Mouse (Mus musculus) adrenal gland, adult 2 months (tissue): Measurements from ENCODE around the gene Gabarapl1. TPM values are rescaled to one million over a fixed set of nuclear protein-coding genes. Genes with fewer than 3 reads are reported as not detected.
A peak's percentile ranks its signal among the peaks of the same experiment; 100 is the strongest.
"Not testable (repeated sequence)": the region's sequence is repeated elsewhere in the genome, so short reads cannot be mapped to it uniquely, and the experiment has no call there.

Experiments
- DNase-seq: peaks from one replicate; pipeline ENCODE4 v3.0.0; 2021
- long read RNA-seq: library from polyadenylated mRNA; stranded (forward); transcript quantifications from one replicate; pipeline ENCODE4 v2.0.0, GENCODE M21; 2021
- polyA plus RNA-seq: library from polyadenylated mRNA; depleted of rRNA; stranded (reverse); fragments of >200 nt; gene quantifications from 2 replicates; pipeline ENCODE4 v1.2.3, GENCODE M21; 2012; rRNA removed
- total RNA-seq, 2 experiments: library from RNA; stranded (reverse); gene quantifications; 2 replicates each; pipeline ENCODE4 v1.2.3; 2021

The Gabarapl1 gene
- total RNA-seq (100 to 1,000 TPM; 258 to 360 TPM), polyA plus RNA-seq (86.4 and 101 TPM in 2 replicates)
- long read RNA-seq, transcript Gabarapl1-201 (4 exons, 1,820 nt), result major isoform, 354 of 704 reads
- long read RNA-seq, partial matches to known transcripts, result 4 of 704 reads
- long read RNA-seq, other reads (novel, unspliced or antisense), result 346 of 704 reads

DNA sequence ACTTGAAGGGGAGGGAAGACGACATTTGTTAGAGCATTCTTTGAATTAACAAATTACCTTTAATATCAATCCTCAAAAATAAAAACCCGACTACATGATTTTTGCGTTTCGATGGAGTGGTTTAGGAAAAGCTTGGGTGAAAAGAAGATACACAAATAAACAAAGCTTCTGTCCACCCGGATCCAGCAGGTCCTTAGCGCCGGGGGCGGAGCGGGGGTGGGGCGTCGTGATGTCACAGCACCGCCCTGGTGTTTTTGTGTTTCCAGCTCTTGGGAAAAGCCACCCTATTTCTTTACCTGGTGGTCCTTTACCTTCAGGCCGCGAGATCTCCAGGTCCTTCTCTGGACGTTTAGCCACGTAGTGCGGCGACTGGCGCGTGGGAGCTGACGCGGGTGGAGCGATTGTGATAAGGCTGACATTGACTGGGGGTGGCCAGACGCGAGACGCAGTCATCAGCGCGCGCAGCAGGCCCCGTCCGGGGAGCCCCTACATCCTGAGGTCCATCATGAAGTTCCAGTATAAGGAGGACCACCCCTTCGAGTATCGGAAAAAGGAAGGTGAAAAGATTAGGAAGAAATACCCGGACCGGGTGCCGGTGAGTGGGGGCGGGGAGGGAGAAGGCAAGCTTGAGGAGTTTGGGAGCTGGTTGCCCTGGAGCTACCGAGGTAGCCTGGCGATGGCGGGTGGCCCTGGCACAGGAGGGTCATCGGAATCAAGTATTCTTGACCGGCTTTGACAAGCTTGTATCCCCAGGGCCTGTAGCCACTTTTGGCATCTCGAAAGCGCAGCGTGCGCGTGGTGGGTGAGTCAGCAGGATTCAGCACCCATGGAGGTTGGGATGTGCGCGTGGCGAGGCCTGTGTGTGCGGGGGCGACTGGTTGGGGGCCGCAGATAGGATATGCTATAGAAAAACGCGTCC, at the start of gene Gabarapl1:
Gene Gabarapl1 (plus strand): TSS at position 219 of the 919 bp plus-strand sequence.
- DNase-seq, result peak; percentile 92

DNA sequence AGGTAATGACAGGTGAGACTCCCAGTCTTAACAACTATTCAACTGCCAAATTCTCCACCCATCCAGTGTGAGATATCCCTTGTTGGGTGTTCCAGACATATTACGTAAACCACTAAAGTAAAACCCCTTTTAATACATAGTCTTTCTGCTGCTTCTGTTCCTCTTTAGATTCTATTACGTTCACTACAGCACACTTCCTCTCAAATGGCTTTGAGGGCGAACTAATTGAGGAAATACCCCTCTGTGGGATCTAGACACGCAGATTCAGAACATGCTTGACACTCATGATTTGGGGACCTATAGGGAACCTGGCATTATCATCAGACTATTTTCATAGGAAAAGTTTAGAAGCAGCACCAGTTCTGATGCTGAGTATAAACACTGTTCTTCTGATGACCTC, 38.0 kb upstream of the Gabarapl1 start:
- no peak for DNase-seq

GRCm38 (mm10) chr6:129497345-129498218, 35.4 kb upstream of the Gabarapl1 start:
- no peak for DNase-seq

GRCm38 (mm10) chr6:129499516-129499915, 33.4 kb upstream of the Gabarapl1 start:
- not testable (repeated sequence) for DNase-seq

GRCm38 (mm10) chr6:129503471-129503870, 29.5 kb upstream of the Gabarapl1 start:
- no peak for DNase-seq

GRCm38 (mm10) chr6:129507024-129507423, 25.9 kb upstream of the Gabarapl1 start, which contains the start of gene Olr1:
Gene Olr1, minus strand, starts transcription at chr6:129507165.
- peak; percentile 22 for DNase-seq

- DNase-seq, result no peak
Observed at GRCm38 (mm10) chr6:129510120-129510911, 22.6 kb upstream of the Gabarapl1 start.

DNA sequence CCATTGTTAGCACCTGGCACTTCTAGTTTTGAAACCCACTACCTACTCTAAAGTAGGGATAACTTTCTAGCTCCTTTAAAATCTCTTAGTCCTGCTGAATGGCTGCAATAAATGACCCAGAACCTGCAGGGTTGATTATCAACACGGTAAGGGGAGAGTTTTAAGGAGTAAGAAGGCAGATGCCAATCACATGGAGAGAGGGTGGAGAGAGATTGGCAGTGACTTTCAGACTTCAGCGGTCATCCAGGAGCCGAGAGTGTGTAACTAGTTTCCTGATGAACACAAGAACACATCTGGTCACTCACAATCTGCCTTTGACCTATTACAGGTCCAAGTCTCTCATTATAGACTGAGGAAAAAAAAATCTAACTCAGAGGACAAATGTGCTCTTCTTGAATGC, 20.6 kb upstream of the Gabarapl1 start, which contains the start of gene Tmem52b:
Gene Tmem52b (plus strand): TSS at position 189 of the 400 bp plus-strand sequence.
- DNase-seq, result no peak

DNA sequence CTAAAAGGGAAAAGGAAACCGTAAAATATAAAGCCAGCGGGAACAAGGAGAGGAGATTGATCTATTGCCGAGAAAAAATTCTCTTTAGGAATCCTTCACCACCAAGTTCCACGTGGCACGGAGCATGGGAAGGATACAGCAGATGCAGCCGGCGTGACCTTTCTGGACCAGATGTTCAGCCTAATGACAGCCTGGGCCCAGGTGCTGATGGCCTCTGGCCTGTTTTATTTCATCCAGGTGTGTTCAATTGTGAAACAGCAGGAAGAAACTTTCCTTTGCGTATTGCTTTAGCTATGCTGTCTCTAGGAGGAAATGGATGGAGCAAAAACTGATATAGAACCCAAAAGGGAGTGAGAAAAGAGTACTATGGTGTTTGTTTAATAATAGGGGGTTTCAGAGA, 20.1 kb upstream of the Gabarapl1 start:
- DNase-seq, result no peak

GRCm38 (mm10) chr6:129513409-129513808, 19.6 kb upstream of the Gabarapl1 start:
- DNase-seq, result no peak

GRCm38 (mm10) chr6:129514376-129514775, 18.6 kb upstream of the Gabarapl1 start:
- DNase-seq, result no peak

DNA sequence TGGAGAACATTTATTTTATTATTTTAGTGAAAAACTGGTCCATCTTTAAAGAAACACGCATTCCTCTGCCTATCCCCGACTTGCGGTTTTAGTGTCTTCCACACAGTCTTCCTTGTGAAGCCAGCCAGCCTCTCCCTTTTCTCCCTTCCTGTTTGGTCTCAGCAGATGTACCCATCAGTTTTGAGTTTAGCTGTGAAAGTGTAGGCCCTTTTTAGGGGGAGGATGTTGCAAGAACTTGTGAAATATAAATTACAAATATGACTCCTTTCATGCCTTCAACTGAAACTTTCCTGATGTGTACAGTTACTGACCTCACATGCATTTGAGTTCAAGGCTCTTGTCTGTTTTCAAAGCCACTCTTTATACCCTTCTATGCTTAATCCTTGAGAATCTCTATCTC, 17.9 kb upstream of the Gabarapl1 start:
- no peak for DNase-seq

GRCm38 (mm10) chr6:129516388-129516787, 16.6 kb upstream of the Gabarapl1 start:
- DNase-seq, result no peak

DNA sequence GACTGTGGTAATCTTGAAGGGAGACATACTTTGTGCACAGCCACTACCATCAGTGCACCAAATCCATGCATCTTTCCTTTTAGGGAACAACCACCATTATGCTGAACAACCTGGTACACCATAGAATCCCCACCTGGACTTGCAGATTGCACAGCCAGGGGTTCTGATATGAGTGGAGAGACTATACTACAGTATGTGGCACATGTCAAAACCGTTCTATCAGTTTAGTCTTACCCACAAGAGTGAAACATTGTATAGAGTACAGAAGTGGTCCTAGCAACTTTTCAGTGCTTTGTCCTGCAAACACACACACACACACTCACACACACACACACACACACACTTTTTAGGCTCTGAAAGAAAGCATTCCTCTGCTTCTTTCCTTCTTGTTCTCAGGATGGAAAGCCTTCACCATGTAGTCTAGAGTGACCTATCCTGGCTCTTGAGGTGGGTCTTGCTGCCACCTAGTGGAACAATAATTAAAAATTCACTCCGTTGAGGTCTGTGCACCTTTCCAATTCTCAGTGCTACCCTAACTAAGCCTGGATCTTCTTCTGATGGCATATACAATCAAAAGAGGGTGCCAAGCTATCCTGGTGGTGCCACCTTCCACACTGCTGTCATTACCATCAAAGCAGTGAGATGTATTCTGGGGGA, 15.1 kb upstream of the Gabarapl1 start:
- DNase-seq, result no peak

GRCm38 (mm10) chr6:129526069-129526468, 6.9 kb upstream of the Gabarapl1 start:
- no peak for DNase-seq

DNA sequence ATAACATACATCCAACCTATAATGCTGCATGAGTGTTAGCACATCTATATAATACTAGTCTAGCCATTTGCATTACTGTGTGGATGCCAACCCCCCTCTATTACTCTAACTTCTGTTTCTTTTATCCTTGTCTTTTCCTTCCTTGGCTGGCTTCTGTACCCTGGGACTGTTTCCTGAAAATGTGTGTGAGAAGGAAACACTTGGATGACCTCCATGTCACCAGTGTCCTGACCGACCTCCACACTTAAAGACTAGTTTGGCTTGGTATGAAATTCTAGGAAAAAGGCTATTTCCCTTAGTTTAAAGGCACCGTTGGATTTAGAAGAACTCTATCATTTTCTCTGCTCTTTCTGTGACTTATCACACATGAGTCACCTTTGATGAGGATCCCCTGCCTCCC, 5.5 kb upstream of the Gabarapl1 start:
- DNase-seq, result no peak

- no peak for DNase-seq
Observed at GRCm38 (mm10) chr6:129529605-129530004, 3.4 kb upstream of the Gabarapl1 start.

DNA sequence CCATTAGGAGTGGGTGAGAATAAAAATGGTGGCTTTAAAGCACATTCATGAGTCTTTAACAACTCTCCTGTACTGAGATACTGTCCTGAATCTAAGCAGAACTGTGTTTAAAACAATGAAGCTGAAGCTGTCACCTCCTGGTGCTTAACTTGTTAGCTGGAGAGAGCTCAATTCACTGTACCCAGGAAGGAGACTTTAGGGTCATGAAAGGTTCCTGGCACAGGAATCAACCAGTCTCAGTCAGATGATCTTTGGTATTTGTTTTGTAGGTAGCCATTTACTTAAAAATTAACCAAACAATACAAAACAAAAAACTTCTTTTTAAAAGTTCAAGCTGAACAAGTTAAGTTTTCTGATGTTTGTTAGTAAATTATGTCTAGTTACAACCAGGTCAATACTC, 2.7 kb upstream of the Gabarapl1 start:
- DNase-seq, result no peak

DNA sequence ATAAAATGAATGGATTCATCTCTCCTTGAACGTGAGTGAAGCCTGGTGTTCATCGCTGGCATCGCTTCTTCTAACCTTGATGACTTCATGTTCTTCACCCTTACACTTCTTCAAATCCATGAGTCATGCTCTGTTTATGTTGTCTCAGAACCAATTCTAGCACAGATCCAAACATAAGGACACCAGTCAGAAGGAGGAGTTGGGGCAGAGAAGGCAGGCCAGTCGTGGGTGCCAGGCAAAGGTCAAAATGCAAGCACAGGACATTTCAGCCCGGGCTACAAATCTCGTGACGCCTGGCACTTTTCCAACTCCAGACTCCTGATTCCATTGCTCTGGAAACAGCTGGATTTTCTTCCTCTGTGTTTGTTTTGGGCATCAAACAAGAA, 411 bp upstream of the Gabarapl1 start:
- peak; percentile 86 for DNase-seq

DNA sequence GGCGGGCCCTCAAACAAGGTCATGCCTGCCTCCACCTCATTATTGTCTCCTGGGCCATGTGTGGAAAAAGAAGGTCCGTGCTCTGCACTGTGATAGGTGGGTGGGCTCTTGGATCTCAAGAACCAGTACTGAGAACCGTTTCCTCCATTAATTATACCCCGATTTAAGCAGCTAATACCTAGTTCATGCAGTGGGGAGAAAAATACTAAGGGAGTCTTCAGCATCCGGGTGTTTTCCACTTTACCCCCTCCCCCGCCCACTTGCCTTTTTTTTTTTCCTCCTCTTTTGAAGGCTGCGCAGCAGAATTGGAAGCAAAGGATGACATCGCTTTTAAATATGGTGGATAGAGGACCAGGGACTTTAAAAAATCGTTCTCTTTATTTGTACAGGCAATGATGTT, 1.1 kb downstream of the Gabarapl1 start:
- peak; percentile 35 for DNase-seq

- no peak for DNase-seq
Observed at GRCm38 (mm10) chr6:129534627-129535190, 1.7 kb downstream of the Gabarapl1 start.
